Mouse (Mus musculus): ENCODE measurements at regions not wholly inside any gene's neighbourhood (a gene's known extent, or its start where the extent isn't known, plus 50 kb on each side); places are given as distances from the start of the nearest gene placed in this dataset.

DNA sequence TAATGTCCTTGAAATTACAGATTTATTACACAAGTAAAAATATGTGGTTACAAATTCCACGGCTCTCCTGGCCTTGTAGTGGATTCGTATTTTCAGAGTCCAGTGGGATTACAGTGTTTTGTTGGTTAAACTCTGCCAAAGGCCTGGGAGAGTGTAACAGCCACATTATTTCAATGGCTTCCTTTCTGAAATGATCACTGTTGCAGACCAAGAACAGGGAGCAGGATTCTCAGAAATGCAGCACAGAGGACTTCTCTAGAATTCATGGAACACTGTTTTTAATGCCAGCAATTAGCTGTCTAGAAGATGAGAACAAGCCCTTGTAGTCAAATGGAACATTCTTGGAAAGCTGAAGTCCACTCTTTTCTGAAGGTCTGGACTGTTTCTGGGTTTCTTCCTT is 505.8 kb upstream of the Adgrl2 start:
- 42% methylated on average over 2 of the region's 2 CpGs for WGBS
- Histone ChIP-seq H3K9ac (ENCODE audit: low read length) (no peak overlapping the region), H3K4me2 (replicated peaks; ENCODE audit: low read depth) (no peak overlapping the region), H3K27me3 (ENCODE audit: control insufficient read depth, insufficient read depth, low read length) (no peaks in the 10 kb centered on the region), H3K4me3 (ENCODE audit: low read depth, low read length) (no peak overlapping the region), H3K36me3 (ENCODE audit: control insufficient read depth, insufficient read depth, low read length) (no peaks in the 10 kb centered on the region), H3K9me3 (ENCODE audit: control insufficient read depth, low read length) (no peaks in the 10 kb centered on the region), H3K4me1 (replicated peaks; ENCODE audit: control insufficient read depth, insufficient read depth) (no peaks in the 10 kb centered on the region), H3K27ac (replicated peaks) (peak overlapping the region; percentile 73)
- no peak for DNase-seq (ENCODE audit: low spot score)
- no peak for TF ChIP-seq EP300 (optimal IDR thresholded peaks at IDR 0.05)
- TF ChIP-seq CTCF (IDR thresholded peaks at IDR 0.05; ENCODE audit: low read depth), result no peak
- ATAC-seq (ENCODE audit: low FRiP score, low TSS enrichment), result peak; percentile 69

DNA sequence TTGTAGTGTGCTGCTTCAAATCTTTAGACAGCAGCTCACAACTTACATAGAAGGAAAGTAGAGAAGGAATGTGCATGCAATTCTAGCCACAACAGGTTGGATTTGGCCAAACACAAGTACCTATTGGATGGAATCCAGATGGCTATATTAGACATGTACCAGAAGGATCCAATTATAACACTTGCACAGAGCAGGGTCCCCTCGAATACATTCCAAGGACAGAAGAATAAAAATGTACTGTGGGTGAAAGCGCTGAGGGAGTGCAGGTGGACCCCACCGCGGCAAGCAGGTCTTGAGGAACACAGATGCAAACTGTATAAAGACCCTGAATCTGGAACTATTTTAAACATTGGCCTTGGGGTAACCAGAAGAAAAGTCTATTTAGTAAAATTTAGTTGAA is 497.8 kb upstream of the Adgrl2 start:
- ATAC-seq (ENCODE audit: low FRiP score, low TSS enrichment) (no peak), DNase-seq (ENCODE audit: low spot score) (no peak)

DNA sequence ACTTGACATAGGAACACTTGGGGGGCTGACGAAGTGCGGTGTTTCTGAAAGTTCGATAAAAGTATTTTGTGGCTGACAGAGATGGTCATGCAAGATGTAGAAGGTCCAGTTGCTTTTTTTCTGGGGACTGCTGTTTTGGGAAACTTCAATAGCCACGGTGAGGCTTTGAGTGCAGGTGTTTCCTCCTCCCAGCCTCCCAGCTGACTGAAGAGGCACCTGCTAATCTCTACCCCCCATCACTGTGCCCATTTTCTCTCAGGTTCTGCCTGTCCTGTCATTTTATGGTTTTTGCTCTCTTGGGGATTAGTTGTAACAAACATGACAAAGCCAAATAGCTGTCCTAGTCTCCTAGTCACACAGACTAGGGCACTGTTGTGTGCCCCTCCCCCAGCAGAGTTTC is 495.1 kb upstream of the Adgrl2 start:
- H3K4me2 ChIP-seq (replicated peaks; ENCODE audit: low read depth), result no peak overlapping the region
- H3K9ac ChIP-seq (ENCODE audit: low read length), result no peak overlapping the region
- no peak overlapping the region for H3K27ac ChIP-seq (replicated peaks)
- no peaks in the 10 kb centered on the region for H3K27me3 ChIP-seq (ENCODE audit: control insufficient read depth, insufficient read depth, low read length)
- no peak for TF ChIP-seq EP300 (optimal IDR thresholded peaks at IDR 0.05)
- no peak for TF ChIP-seq CTCF (IDR thresholded peaks at IDR 0.05; ENCODE audit: low read depth)
- H3K4me1 ChIP-seq (replicated peaks; ENCODE audit: control insufficient read depth, insufficient read depth), result no peaks in the 10 kb centered on the region
- WGBS, result 81% methylated on average over 4 of the region's 4 CpGs
- ATAC-seq (ENCODE audit: low FRiP score, low TSS enrichment), result no peak
- no peak overlapping the region for H3K4me3 ChIP-seq (ENCODE audit: low read depth, low read length)
- H3K36me3 ChIP-seq (ENCODE audit: control insufficient read depth, insufficient read depth, low read length), result no peaks in the 10 kb centered on the region
- no peak for DNase-seq (ENCODE audit: low spot score)
- H3K9me3 ChIP-seq (ENCODE audit: control insufficient read depth, low read length), result no peaks in the 10 kb centered on the region

More for the DNA sequence above, 497.8 kb upstream of the Adgrl2 start:
- H3K27me3 ChIP-seq (ENCODE audit: control insufficient read depth, insufficient read depth, low read length), result no peaks in the 10 kb centered on the region
- H3K9me3 ChIP-seq (ENCODE audit: control insufficient read depth, low read length), result no peaks in the 10 kb centered on the region
- no peaks in the 10 kb centered on the region for H3K36me3 ChIP-seq (ENCODE audit: control insufficient read depth, insufficient read depth, low read length)
- H3K9ac ChIP-seq (ENCODE audit: low read length), result no peak overlapping the region
- H3K4me1 ChIP-seq (replicated peaks; ENCODE audit: control insufficient read depth, insufficient read depth), result no peaks in the 10 kb centered on the region
- WGBS, result 78% methylated on average over 4 of the region's 4 CpGs
- H3K27ac ChIP-seq (replicated peaks), result no peak overlapping the region
- no peak for TF ChIP-seq EP300 (optimal IDR thresholded peaks at IDR 0.05)
- no peak for TF ChIP-seq CTCF (IDR thresholded peaks at IDR 0.05; ENCODE audit: low read depth)
- no peak overlapping the region for H3K4me3 ChIP-seq (ENCODE audit: low read depth, low read length)
- H3K4me2 ChIP-seq (replicated peaks; ENCODE audit: low read depth), result no peak overlapping the region

DNA sequence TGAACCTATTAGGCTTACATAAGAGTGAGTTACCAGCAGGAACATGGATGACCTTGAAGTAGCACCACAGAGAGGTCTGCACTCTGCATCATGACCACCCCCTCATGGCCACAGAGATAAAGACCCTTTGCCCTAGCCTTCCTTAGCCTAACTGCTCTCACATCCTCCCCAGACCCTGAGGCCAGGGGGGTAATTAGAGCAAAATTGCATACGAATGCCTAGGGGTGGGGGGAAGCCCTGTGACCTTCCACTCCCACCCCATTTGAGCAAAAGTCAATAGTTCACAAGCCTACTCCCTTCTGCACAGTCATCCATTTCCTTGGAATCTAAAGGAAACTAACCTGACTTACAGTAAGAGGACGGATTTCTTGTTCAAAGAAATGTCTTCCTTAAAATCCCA is 494.0 kb upstream of the Adgrl2 start:
- Histone ChIP-seq H3K36me3 (ENCODE audit: control insufficient read depth, insufficient read depth, low read length) (no peaks in the 10 kb centered on the region), H3K4me3 (ENCODE audit: low read depth, low read length) (no peak overlapping the region), H3K9me3 (ENCODE audit: control insufficient read depth, low read length) (no peaks in the 10 kb centered on the region), H3K4me2 (replicated peaks; ENCODE audit: low read depth) (no peak overlapping the region), H3K4me1 (replicated peaks; ENCODE audit: control insufficient read depth, insufficient read depth) (no peaks in the 10 kb centered on the region), H3K27ac (replicated peaks) (no peak overlapping the region), H3K9ac (ENCODE audit: low read length) (no peak overlapping the region), H3K27me3 (ENCODE audit: control insufficient read depth, insufficient read depth, low read length) (no peaks in the 10 kb centered on the region)
- WGBS, result 69% methylated on average over 2 of the region's 2 CpGs
- ATAC-seq (ENCODE audit: low FRiP score, low TSS enrichment) (no peak), DNase-seq (ENCODE audit: low spot score) (no peak)
- TF ChIP-seq EP300 (optimal IDR thresholded peaks at IDR 0.05), result no peak
- no peak for TF ChIP-seq CTCF (IDR thresholded peaks at IDR 0.05; ENCODE audit: low read depth)

DNA sequence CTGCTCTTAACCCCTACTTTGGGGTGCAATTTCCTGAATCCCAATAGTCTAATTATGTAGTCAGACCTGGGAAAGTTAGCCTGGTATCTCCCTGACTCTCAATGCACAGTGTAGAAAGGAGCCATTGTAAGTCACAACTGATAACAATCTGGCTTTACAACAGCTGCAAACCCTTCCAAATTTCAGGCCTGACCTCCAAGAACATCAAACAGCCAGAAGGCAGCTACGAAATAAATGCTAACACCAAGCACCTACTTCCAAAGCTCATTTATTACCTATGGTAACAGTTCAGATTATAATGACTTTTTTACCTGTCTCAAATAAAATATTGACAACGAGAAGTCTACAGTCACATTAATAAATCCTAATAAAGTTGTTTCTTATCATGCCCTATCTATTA is 485.8 kb upstream of the Adgrl2 start:
- Histone ChIP-seq H3K4me3 (ENCODE audit: low read depth, low read length) (no peak overlapping the region), H3K4me1 (replicated peaks; ENCODE audit: control insufficient read depth, insufficient read depth) (no peaks in the 10 kb centered on the region), H3K4me2 (replicated peaks; ENCODE audit: low read depth) (no peak overlapping the region), H3K9me3 (ENCODE audit: control insufficient read depth, low read length) (no peaks in the 10 kb centered on the region), H3K36me3 (ENCODE audit: control insufficient read depth, insufficient read depth, low read length) (no peaks in the 10 kb centered on the region), H3K27ac (replicated peaks) (no peak overlapping the region), H3K27me3 (ENCODE audit: control insufficient read depth, insufficient read depth, low read length) (no peaks in the 10 kb centered on the region), H3K9ac (ENCODE audit: low read length) (no peak overlapping the region)
- ATAC-seq (ENCODE audit: low FRiP score, low TSS enrichment) (no peak), DNase-seq (ENCODE audit: low spot score) (no peak)
- 78% methylated on average over 2 of the region's 2 CpGs for WGBS
- TF ChIP-seq EP300 (optimal IDR thresholded peaks at IDR 0.05) (no peak), CTCF (IDR thresholded peaks at IDR 0.05; ENCODE audit: low read depth) (no peak)

GRCm38 (mm10) chr3:149466973-149467372 is 476.6 kb upstream of the Adgrl2 start:
- H3K27me3 ChIP-seq (ENCODE audit: control insufficient read depth, insufficient read depth, low read length), result no peaks in the 10 kb centered on the region
- DNase-seq (ENCODE audit: low spot score), result no peak
- H3K9ac ChIP-seq (ENCODE audit: low read length), result no peak overlapping the region
- H3K4me2 ChIP-seq (replicated peaks; ENCODE audit: low read depth), result no peak overlapping the region
- H3K9me3 ChIP-seq (ENCODE audit: control insufficient read depth, low read length), result no peaks in the 10 kb centered on the region
- H3K4me1 ChIP-seq (replicated peaks; ENCODE audit: control insufficient read depth, insufficient read depth), result no peaks in the 10 kb centered on the region
- TF ChIP-seq CTCF (IDR thresholded peaks at IDR 0.05; ENCODE audit: low read depth) (no peak), EP300 (optimal IDR thresholded peaks at IDR 0.05) (no peak)
- H3K36me3 ChIP-seq (ENCODE audit: control insufficient read depth, insufficient read depth, low read length), result no peaks in the 10 kb centered on the region
- no peak for ATAC-seq (ENCODE audit: low FRiP score, low TSS enrichment)
- H3K4me3 ChIP-seq (ENCODE audit: low read depth, low read length), result no peak overlapping the region
- H3K27ac ChIP-seq (replicated peaks), result no peak overlapping the region
- WGBS, result 84% methylated on average over 5 of the region's 5 CpGs
